Mouse (Mus musculus): ENCODE measurements at regions not wholly inside any gene's neighbourhood (a gene's known extent, or its start where the extent isn't known, plus 50 kb on each side); places are given as distances from the start of the nearest gene placed in this dataset.

- H3K27ac ChIP-seq (ENCODE audit: insufficient read depth, low read length) = no peak overlapping the region
- TF ChIP-seq POLR2A (IDR thresholded peaks at IDR 0.05; ENCODE audit: extremely low read depth, insufficient read depth, low read length) (no peak), CTCF (IDR thresholded peaks at IDR 0.05; ENCODE audit: extremely low read depth, insufficient read depth, low read length) (no peak)
- no peaks in the 10 kb centered on the region for H3K4me1 ChIP-seq (ENCODE audit: control insufficient read depth, insufficient read depth, low read length)
- H3K4me3 ChIP-seq (ENCODE audit: insufficient read depth, low read length) = no peak overlapping the region
Measured at GRCm38 (mm10) chr13:43887284-43887683, 102.7 kb downstream of the Cd83 start.

- H3K4me3 ChIP-seq (ENCODE audit: insufficient read depth, low read length) = no peak overlapping the region
- TF ChIP-seq POLR2A (IDR thresholded peaks at IDR 0.05; ENCODE audit: extremely low read depth, insufficient read depth, low read length) = no peak
- no peak for TF ChIP-seq CTCF (IDR thresholded peaks at IDR 0.05; ENCODE audit: extremely low read depth, insufficient read depth, low read length)
Measured at GRCm38 (mm10) chr13:43891928-43892327, 107.4 kb downstream of the Cd83 start.

GRCm38 (mm10) chr13:43895990-43896389 is 111.4 kb downstream of the Cd83 start:
- TF ChIP-seq CTCF (IDR thresholded peaks at IDR 0.05; ENCODE audit: extremely low read depth, insufficient read depth, low read length) = no peak
- no peak for TF ChIP-seq POLR2A (IDR thresholded peaks at IDR 0.05; ENCODE audit: extremely low read depth, insufficient read depth, low read length)
- no peaks in the 10 kb centered on the region; the same call in 1 of the 2 replicates for H3K4me1 ChIP-seq (ENCODE audit: control insufficient read depth, insufficient read depth, low read length)
- H3K27ac ChIP-seq (ENCODE audit: insufficient read depth, low read length) = no peak overlapping the region
- H3K4me3 ChIP-seq (ENCODE audit: insufficient read depth, low read length) = no peak overlapping the region

More at GRCm38 (mm10) chr13:43891928-43892327, 107.4 kb downstream of the Cd83 start:
- Histone ChIP-seq H3K4me1 (ENCODE audit: control insufficient read depth, insufficient read depth, low read length) (no peaks in the 10 kb centered on the region; the same call in 1 of the 2 replicates), H3K27ac (ENCODE audit: insufficient read depth, low read length) (no peak overlapping the region)

GRCm38 (mm10) chr13:43897046-43897445 is 112.5 kb downstream of the Cd83 start:
- no peak for TF ChIP-seq POLR2A (IDR thresholded peaks at IDR 0.05; ENCODE audit: extremely low read depth, insufficient read depth, low read length)
- no peak for TF ChIP-seq CTCF (IDR thresholded peaks at IDR 0.05; ENCODE audit: extremely low read depth, insufficient read depth, low read length)
- Histone ChIP-seq H3K27ac (ENCODE audit: insufficient read depth, low read length) (no peak overlapping the region), H3K4me3 (ENCODE audit: insufficient read depth, low read length) (no peak overlapping the region), H3K4me1 (ENCODE audit: control insufficient read depth, insufficient read depth, low read length) (no peaks in the 10 kb centered on the region; the same call in 1 of the 2 replicates)

- Histone ChIP-seq H3K4me1 (ENCODE audit: control insufficient read depth, insufficient read depth, low read length) (no peaks in the 10 kb centered on the region; the same call in none of the 2 replicates), H3K4me3 (ENCODE audit: insufficient read depth, low read length) (no peak overlapping the region), H3K27ac (ENCODE audit: insufficient read depth, low read length) (no peak overlapping the region)
- TF ChIP-seq POLR2A (IDR thresholded peaks at IDR 0.05; ENCODE audit: extremely low read depth, insufficient read depth, low read length) (no peak), CTCF (IDR thresholded peaks at IDR 0.05; ENCODE audit: extremely low read depth, insufficient read depth, low read length) (no peak)
Measured at GRCm38 (mm10) chr13:43898555-43899258, 114.1 kb downstream of the Cd83 start.

GRCm38 (mm10) chr13:43900115-43900514 is 115.5 kb downstream of the Cd83 start:
- Histone ChIP-seq H3K4me3 (ENCODE audit: insufficient read depth, low read length) (no peak overlapping the region), H3K4me1 (ENCODE audit: control insufficient read depth, insufficient read depth, low read length) (no peaks in the 10 kb centered on the region; the same call in none of the 2 replicates), H3K27ac (ENCODE audit: insufficient read depth, low read length) (no peak overlapping the region)
- no peak for TF ChIP-seq CTCF (IDR thresholded peaks at IDR 0.05; ENCODE audit: extremely low read depth, insufficient read depth, low read length)
- no peak for TF ChIP-seq POLR2A (IDR thresholded peaks at IDR 0.05; ENCODE audit: extremely low read depth, insufficient read depth, low read length)

- TF ChIP-seq CTCF (IDR thresholded peaks at IDR 0.05; ENCODE audit: extremely low read depth, insufficient read depth, low read length) = no peak
- Histone ChIP-seq H3K27ac (ENCODE audit: insufficient read depth, low read length) (no peak overlapping the region), H3K4me1 (ENCODE audit: control insufficient read depth, insufficient read depth, low read length) (no peaks in the 10 kb centered on the region; the same call in none of the 2 replicates), H3K4me3 (ENCODE audit: insufficient read depth, low read length) (no peak overlapping the region)
Measured at GRCm38 (mm10) chr13:43900758-43901157, 116.2 kb downstream of the Cd83 start.

GRCm38 (mm10) chr13:43903391-43903790 is 118.8 kb downstream of the Cd83 start:
- H3K4me3 ChIP-seq (ENCODE audit: insufficient read depth, low read length) = no peak overlapping the region
- H3K27ac ChIP-seq (ENCODE audit: insufficient read depth, low read length) = no peak overlapping the region
- H3K4me1 ChIP-seq (ENCODE audit: control insufficient read depth, insufficient read depth, low read length) = no peaks in the 10 kb centered on the region; the same call in 1 of the 2 replicates
- TF ChIP-seq CTCF (IDR thresholded peaks at IDR 0.05; ENCODE audit: extremely low read depth, insufficient read depth, low read length) = no peak
- no peak for TF ChIP-seq POLR2A (IDR thresholded peaks at IDR 0.05; ENCODE audit: extremely low read depth, insufficient read depth, low read length)

- TF ChIP-seq CTCF (IDR thresholded peaks at IDR 0.05; ENCODE audit: extremely low read depth, insufficient read depth, low read length) = no peak
- TF ChIP-seq POLR2A (IDR thresholded peaks at IDR 0.05; ENCODE audit: extremely low read depth, insufficient read depth, low read length) = no peak
- no peaks in the 10 kb centered on the region; the same call in 1 of the 2 replicates for H3K4me1 ChIP-seq (ENCODE audit: control insufficient read depth, insufficient read depth, low read length)
- no peak overlapping the region for H3K27ac ChIP-seq (ENCODE audit: insufficient read depth, low read length)
- no peak overlapping the region for H3K4me3 ChIP-seq (ENCODE audit: insufficient read depth, low read length)
Measured at GRCm38 (mm10) chr13:43904291-43904690, 119.7 kb downstream of the Cd83 start.

- TF ChIP-seq POLR2A (IDR thresholded peaks at IDR 0.05; ENCODE audit: extremely low read depth, insufficient read depth, low read length) (no peak), CTCF (IDR thresholded peaks at IDR 0.05; ENCODE audit: extremely low read depth, insufficient read depth, low read length) (no peak)
- Histone ChIP-seq H3K27ac (ENCODE audit: insufficient read depth, low read length) (no peak overlapping the region), H3K4me3 (ENCODE audit: insufficient read depth, low read length) (no peak overlapping the region), H3K4me1 (ENCODE audit: control insufficient read depth, insufficient read depth, low read length) (no peaks in the 10 kb centered on the region; the same call in 1 of the 2 replicates)
Measured at GRCm38 (mm10) chr13:43906241-43906640, 121.7 kb downstream of the Cd83 start.
